Mouse (Mus musculus): ENCODE measurements around the gene Lrrc46. TPM values are rescaled to one million over a fixed set of nuclear protein-coding genes. Genes with fewer than 3 reads are reported as not detected.

Gene Lrrc46
- polyA plus RNA-seq, 1 experiment from 2014 or later = 2.2 TPM

DNA sequence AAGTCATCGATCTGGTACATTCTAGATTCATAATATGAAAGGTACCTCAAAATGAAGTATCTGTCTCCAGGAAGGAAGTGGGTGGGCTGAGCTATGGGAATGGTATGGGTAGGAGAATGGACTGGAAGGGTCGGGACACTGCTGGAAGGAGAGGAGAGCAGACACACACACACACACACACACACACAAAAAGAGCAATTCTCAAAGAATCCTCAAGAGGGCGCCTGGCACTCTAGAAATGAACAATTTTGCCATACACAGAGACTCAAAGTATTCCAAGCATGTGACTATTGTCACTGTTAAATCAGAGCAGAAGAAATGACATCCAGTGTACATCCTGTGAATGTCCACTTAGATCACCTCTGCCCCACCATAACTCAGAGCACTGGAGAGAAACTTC, 31.3 kb upstream of the Lrrc46 start:
- Histone ChIP-seq H3K36me3 (ENCODE audit: control insufficient read depth, insufficient read depth, low read length) (no peaks in the 10 kb centered on the region), H3K4me2 (ENCODE audit: low read depth, low read length) (no peak overlapping the region), H3K27ac (ENCODE audit: low read depth, low read length) (no peak overlapping the region), H3K4me1 (ENCODE audit: control insufficient read depth, insufficient read depth, low read length) (no peaks in the 10 kb centered on the region), H3K27me3 (ENCODE audit: control insufficient read depth, insufficient read depth, low read length) (no peaks in the 10 kb centered on the region), H3K9me3 (ENCODE audit: control insufficient read depth, low read length) (no peaks in the 10 kb centered on the region), H3K4me3 (ENCODE audit: low read depth, low read length) (no peak overlapping the region), H3K9ac (replicated peaks; ENCODE audit: low read depth, low read length) (no peak overlapping the region)
- 36% methylated on average over 3 of the region's 3 CpGs for WGBS
- ATAC-seq (ENCODE audit: low read depth) = 0 out of 2 replicates have a peak, but pooled peaks have one; percentile 21

DNA sequence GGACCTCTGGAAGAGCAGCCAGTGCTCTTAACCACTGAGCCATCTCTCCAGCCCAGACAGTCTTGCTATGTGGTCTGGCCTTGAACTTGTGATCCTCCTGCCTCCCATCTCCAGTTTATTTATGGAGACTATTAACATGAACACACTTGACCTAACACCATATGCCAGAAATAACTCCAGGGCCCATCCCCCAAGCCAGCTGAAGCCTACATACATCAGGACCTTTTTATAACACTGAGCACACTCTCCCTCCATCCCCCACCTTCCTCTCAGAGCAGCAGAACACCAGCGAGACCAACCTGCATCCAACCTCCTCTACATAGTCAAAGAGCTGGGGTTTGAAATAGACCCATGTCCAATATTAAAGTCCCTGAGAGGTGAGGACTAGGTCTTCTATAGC, 29.9 kb upstream of the Lrrc46 start:
- 46% methylated on average over 1 of the region's 1 CpGs for WGBS
- H3K4me1 ChIP-seq (ENCODE audit: control insufficient read depth, insufficient read depth, low read length) = no peaks in the 10 kb centered on the region
- no peak overlapping the region for H3K4me3 ChIP-seq (ENCODE audit: low read depth, low read length)
- no peaks in the 10 kb centered on the region for H3K36me3 ChIP-seq (ENCODE audit: control insufficient read depth, insufficient read depth, low read length)
- no peaks in the 10 kb centered on the region for H3K9me3 ChIP-seq (ENCODE audit: control insufficient read depth, low read length)
- no peaks in the 10 kb centered on the region for H3K27me3 ChIP-seq (ENCODE audit: control insufficient read depth, insufficient read depth, low read length)
- H3K9ac ChIP-seq (replicated peaks; ENCODE audit: low read depth, low read length) = no peak overlapping the region
- no peak for ATAC-seq (ENCODE audit: low read depth)
- H3K4me2 ChIP-seq (ENCODE audit: low read depth, low read length) = no peak overlapping the region
- no peak overlapping the region for H3K27ac ChIP-seq (ENCODE audit: low read depth, low read length)

DNA sequence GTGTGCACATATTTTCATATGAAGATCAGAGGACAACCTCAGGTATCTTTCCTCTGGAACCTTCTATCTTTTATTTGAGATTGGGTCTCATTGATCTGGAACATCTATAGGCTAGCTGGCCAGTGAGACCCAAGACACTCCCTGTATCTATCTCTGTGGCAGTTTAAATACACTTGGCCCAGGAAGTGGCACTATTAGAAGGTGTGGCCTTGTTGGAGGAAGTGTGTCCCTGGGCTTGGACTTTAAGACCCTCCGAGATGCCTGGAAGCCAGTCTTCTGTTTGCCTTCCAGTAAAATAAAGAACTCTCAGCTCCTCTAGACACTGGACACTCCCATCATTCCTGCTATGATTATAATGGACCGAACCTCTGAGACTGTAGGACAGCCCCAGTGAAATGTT, 28.6 kb upstream of the Lrrc46 start:
- Histone ChIP-seq H3K4me2 (ENCODE audit: low read depth, low read length) (no peak overlapping the region), H3K27ac (ENCODE audit: low read depth, low read length) (no peak overlapping the region), H3K4me1 (ENCODE audit: control insufficient read depth, insufficient read depth, low read length) (no peaks in the 10 kb centered on the region), H3K9me3 (ENCODE audit: control insufficient read depth, low read length) (no peaks in the 10 kb centered on the region), H3K9ac (replicated peaks; ENCODE audit: low read depth, low read length) (no peak overlapping the region), H3K36me3 (ENCODE audit: control insufficient read depth, insufficient read depth, low read length) (no peaks in the 10 kb centered on the region), H3K27me3 (ENCODE audit: control insufficient read depth, insufficient read depth, low read length) (no peaks in the 10 kb centered on the region), H3K4me3 (ENCODE audit: low read depth, low read length) (no peak overlapping the region)
- WGBS = 88% methylated on average over 2 of the region's 2 CpGs
- no peak for ATAC-seq (ENCODE audit: low read depth)

DNA sequence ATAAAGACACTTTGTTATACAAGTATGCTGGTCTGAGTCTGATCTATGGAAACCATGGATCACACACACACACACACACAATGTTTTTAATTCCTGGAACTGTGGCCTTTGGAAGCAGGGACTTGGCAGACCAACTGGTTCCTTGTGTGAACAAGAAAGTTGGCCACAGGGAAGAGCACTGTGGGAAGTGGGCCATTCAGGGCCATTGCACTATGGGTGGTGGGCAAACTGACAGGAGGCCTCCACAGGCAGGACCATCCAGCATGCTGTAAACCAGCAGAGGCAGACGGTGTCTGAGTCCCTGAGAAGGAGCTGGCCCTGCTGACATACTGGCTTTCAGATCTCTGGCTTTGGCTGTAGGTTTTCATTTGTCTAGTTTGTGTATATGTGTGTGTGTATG, 28.1 kb upstream of the Lrrc46 start:
- Histone ChIP-seq H3K4me3 (ENCODE audit: low read depth, low read length) (no peak overlapping the region), H3K9me3 (ENCODE audit: control insufficient read depth, low read length) (no peaks in the 10 kb centered on the region), H3K4me2 (ENCODE audit: low read depth, low read length) (no peak overlapping the region), H3K36me3 (ENCODE audit: control insufficient read depth, insufficient read depth, low read length) (no peaks in the 10 kb centered on the region), H3K9ac (replicated peaks; ENCODE audit: low read depth, low read length) (no peak overlapping the region), H3K27me3 (ENCODE audit: control insufficient read depth, insufficient read depth, low read length) (no peaks in the 10 kb centered on the region), H3K4me1 (ENCODE audit: control insufficient read depth, insufficient read depth, low read length) (no peaks in the 10 kb centered on the region), H3K27ac (ENCODE audit: low read depth, low read length) (no peak overlapping the region)
- no peak for ATAC-seq (ENCODE audit: low read depth)
- 32% methylated on average over 1 of the region's 1 CpGs for WGBS

DNA sequence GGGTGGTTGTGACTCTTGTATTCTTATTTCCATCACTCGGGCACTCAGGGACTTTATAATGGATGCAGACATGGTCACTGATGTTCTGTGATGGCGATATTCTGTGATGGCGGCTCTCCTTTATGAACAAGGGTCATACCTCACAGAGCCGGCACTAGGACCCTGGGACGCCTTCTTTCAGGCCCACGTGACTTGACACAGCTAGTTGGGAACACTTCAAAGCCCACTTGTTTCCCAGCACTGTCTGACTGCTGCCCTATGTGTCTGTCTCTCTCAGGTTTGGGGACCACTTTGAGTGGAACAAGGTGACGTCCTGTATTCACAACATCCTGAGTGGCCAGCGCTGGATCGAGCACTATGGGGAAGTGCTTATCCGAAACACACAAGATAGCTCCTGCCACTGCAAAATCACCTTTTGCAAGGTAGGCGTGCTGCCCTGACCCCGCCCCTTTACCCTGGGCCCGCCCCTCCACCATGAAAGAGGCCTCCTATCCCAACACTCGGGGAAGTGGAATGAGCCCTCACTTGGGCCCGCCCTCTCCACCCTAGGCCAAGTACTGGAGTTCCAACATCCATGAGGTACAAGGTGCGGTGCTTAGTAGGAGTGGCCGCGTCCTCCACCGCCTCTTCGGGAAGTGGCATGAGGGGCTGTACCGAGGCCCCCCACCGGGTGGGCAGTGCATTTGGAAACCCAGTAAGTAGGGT, 25.6 kb upstream of the Lrrc46 start:
- no peak for ATAC-seq (ENCODE audit: low read depth)
- no peaks in the 10 kb centered on the region for H3K36me3 ChIP-seq (ENCODE audit: control insufficient read depth, insufficient read depth, low read length)
- WGBS = 46% methylated on average over 22 of the region's 22 CpGs
- no peaks in the 10 kb centered on the region for H3K27me3 ChIP-seq (ENCODE audit: control insufficient read depth, insufficient read depth, low read length)
- H3K9me3 ChIP-seq (ENCODE audit: control insufficient read depth, low read length) = no peaks in the 10 kb centered on the region
- no peak overlapping the region for H3K4me3 ChIP-seq (ENCODE audit: low read depth, low read length)
- no peak overlapping the region for H3K27ac ChIP-seq (ENCODE audit: low read depth, low read length)
- H3K9ac ChIP-seq (replicated peaks; ENCODE audit: low read depth, low read length) = no peak overlapping the region
- H3K4me1 ChIP-seq (ENCODE audit: control insufficient read depth, insufficient read depth, low read length) = no peaks in the 10 kb centered on the region
- no peak overlapping the region for H3K4me2 ChIP-seq (ENCODE audit: low read depth, low read length)

DNA sequence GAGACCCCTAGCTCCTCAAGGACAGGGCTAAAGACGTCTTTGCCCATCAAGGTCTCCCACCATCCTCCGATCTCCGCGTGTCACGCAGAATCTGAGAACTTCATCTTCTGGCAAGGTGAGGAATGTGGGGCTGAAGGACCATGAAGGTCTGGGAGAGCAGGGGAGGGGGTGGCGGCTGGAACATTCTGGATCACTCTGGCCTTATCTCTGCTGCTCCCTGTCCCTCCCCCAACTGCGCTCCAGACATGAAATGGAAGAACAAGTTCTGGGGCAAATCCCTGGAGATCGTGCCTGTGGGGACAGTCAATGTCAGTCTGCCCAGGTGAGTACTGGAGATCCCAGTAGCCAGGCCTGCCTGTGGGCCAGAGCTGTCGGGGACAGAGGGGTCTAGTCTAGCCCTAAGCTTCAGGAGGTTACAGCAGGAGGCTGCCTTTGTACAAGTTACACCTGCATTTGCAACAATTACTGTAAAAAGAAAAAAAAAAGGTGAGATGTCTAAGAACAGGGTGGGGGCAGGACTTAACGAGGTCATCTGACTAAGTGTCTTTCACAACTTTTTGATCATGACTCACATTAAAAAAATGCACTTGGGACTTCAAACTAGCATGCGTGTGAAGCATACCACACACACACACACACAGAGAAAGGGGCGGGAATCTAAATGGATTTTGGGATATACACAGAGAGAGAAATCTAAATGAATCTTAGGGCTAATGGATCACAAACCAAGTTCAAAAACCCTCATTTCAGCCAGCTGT, 24.5 kb upstream of the Lrrc46 start:
- Histone ChIP-seq H3K9ac (replicated peaks; ENCODE audit: low read depth, low read length) (no peak overlapping the region), H3K9me3 (ENCODE audit: control insufficient read depth, low read length) (no peaks in the 10 kb centered on the region), H3K4me2 (ENCODE audit: low read depth, low read length) (no peak overlapping the region), H3K27ac (ENCODE audit: low read depth, low read length) (no peak overlapping the region), H3K4me1 (ENCODE audit: control insufficient read depth, insufficient read depth, low read length) (no peaks in the 10 kb centered on the region), H3K4me3 (ENCODE audit: low read depth, low read length) (no peak overlapping the region), H3K36me3 (ENCODE audit: control insufficient read depth, insufficient read depth, low read length) (peaks cover 7% of the 10 kb centered on the region; the same call in 1 of the 2 replicates), H3K27me3 (ENCODE audit: control insufficient read depth, insufficient read depth, low read length) (no peaks in the 10 kb centered on the region)
- ATAC-seq (ENCODE audit: low read depth) = no peak
- 91% methylated on average over 12 of the region's 12 CpGs for WGBS

DNA sequence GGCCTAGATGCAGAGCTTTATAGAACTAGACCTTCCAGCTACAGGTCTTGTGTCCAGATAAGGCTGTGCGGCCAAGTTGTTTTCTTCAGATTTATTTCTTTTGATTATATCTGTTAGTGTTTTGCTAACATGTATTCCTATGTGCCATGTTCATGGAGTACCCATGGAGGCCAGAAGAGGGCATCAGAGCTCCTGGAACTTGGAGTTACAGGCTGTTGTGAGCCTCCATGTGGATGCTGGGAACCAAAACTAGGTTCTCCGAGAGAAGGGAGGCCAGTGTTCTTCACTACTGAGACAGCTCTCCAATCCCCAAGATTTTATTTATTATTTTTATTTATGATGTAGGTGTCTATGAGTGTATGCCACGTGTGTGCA, 22.7 kb upstream of the Lrrc46 start:
- WGBS = 87% methylated on average over 3 of the region's 3 CpGs
- H3K36me3 ChIP-seq (ENCODE audit: control insufficient read depth, insufficient read depth, low read length) = peaks cover 19% of the 10 kb centered on the region
- H3K27ac ChIP-seq (ENCODE audit: low read depth, low read length) = no peak overlapping the region

DNA sequence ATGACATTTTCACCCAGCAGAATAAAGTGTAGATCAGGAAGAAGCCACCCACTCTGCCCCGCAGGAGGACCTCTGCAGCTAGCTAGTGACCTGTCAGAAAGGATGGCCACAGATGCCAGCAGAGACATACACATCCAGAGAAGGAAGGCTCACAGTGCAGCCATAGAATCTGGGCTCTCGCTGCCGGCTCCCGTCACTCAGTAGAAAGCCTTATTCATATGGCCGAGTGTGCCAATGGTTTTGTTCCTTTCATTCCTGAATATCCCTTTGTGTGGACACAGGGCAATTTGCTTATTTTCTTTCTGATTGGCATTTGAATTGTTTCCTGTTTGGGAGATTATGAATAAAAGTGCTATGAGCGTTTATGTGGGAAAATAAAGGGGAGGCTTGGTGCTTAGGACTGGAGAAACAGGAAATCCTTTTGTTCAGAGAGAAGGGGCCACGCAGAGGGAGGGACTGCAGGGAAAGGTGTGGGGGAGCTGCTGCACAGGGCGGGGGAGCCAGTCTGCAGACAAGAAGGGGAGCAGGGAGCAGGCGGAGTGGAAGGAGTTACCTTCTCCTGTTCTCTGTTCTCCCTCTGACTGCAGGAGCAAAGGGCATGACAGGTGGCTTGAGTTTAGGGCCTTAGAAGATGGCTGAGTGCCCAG, 22.2 kb upstream of the Lrrc46 start:
- WGBS = 61% methylated on average over 9 of the region's 9 CpGs
- Histone ChIP-seq H3K27me3 (ENCODE audit: control insufficient read depth, insufficient read depth, low read length) (no peaks in the 10 kb centered on the region), H3K9me3 (ENCODE audit: control insufficient read depth, low read length) (no peaks in the 10 kb centered on the region), H3K36me3 (ENCODE audit: control insufficient read depth, insufficient read depth, low read length) (peaks cover 22% of the 10 kb centered on the region), H3K4me2 (ENCODE audit: low read depth, low read length) (no peak overlapping the region), H3K9ac (replicated peaks; ENCODE audit: low read depth, low read length) (no peak overlapping the region), H3K27ac (ENCODE audit: low read depth, low read length) (no peak overlapping the region), H3K4me3 (ENCODE audit: low read depth, low read length) (no peak overlapping the region), H3K4me1 (ENCODE audit: control insufficient read depth, insufficient read depth, low read length) (no peaks in the 10 kb centered on the region)
- no peak for ATAC-seq (ENCODE audit: low read depth)

More for the DNA sequence above, 22.7 kb upstream of the Lrrc46 start:
- ATAC-seq (ENCODE audit: low read depth) = no peak
- Histone ChIP-seq H3K4me3 (ENCODE audit: low read depth, low read length) (no peak overlapping the region), H3K9me3 (ENCODE audit: control insufficient read depth, low read length) (no peaks in the 10 kb centered on the region), H3K27me3 (ENCODE audit: control insufficient read depth, insufficient read depth, low read length) (no peaks in the 10 kb centered on the region), H3K9ac (replicated peaks; ENCODE audit: low read depth, low read length) (no peak overlapping the region), H3K4me2 (ENCODE audit: low read depth, low read length) (no peak overlapping the region), H3K4me1 (ENCODE audit: control insufficient read depth, insufficient read depth, low read length) (no peaks in the 10 kb centered on the region)

DNA sequence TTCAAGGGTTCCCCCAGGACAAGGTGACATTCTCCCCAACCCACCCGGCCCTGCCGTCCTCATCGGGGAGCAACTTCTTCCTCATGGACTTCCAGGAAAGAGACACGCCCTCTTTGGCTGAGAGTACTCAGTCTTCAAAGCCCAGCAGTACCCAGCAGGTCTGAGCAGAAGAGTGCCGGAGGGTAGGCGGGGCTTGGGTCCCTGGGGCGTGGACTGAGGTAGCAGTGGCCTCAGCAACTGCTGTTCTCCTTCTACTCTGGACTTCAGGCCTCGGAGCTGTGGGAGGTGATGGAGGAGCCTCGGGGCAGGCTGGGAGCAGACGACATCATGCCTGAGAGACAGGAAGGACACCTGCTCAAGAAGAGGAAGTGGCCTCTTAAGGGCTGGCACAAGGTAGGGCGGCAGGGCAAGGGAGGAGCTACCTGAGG, 11.0 kb upstream of the Lrrc46 start:
- Histone ChIP-seq H3K27me3 (ENCODE audit: control insufficient read depth, insufficient read depth, low read length) (no peaks in the 10 kb centered on the region), H3K4me2 (ENCODE audit: low read depth, low read length) (no peak overlapping the region), H3K4me1 (ENCODE audit: control insufficient read depth, insufficient read depth, low read length) (peaks cover 19% of the 10 kb centered on the region), H3K36me3 (ENCODE audit: control insufficient read depth, insufficient read depth, low read length) (peaks cover 31% of the 10 kb centered on the region), H3K9me3 (ENCODE audit: control insufficient read depth, low read length) (no peaks in the 10 kb centered on the region), H3K9ac (replicated peaks; ENCODE audit: low read depth, low read length) (no peak overlapping the region), H3K4me3 (ENCODE audit: low read depth, low read length) (no peak overlapping the region), H3K27ac (ENCODE audit: low read depth, low read length) (no peak overlapping the region)
- WGBS = 29% methylated on average over 11 of the region's 11 CpGs
- no peak for ATAC-seq (ENCODE audit: low read depth)

All from neural tube, embryonic 14.5 days (tissue).